Comparison of ENCODE assay signal across 8 mouse cellular contexts in genomic region chr17:32113255-32113522, GRCm38 (mm10). TPM values are rescaled to one million over a fixed set of nuclear protein-coding genes. Genes with fewer than 3 reads are reported as not detected.
DNase-seq lines count a peak whose midpoint lies in the region; ATAC-seq and TF ChIP-seq lines count a peak whose summit lies in the region.

No protein-coding gene starts in this region.

- DNase-seq in heart, postnatal 25 days (ENCODE audit: low spot score): no peak
- peak; percentile 37 for DNase-seq in embryo, embryonic 10.5 days (ENCODE audit: low spot score)
- DNase-seq in midbrain, postnatal 0 days (ENCODE audit: low spot score): no peak
- DNase-seq in gastrocnemius, postnatal 10 days: no peak
- DNase-seq in right cerebral cortex, adult 18-20 months: no peak
- DNase-seq in kidney, adult 9 months: no peak

- H3K27ac ChIP-seq in heart, embryonic 16.5 days (ENCODE audit: low read length): no peak overlapping the region
- no peak overlapping the region for H3K27ac ChIP-seq in intestine, embryonic 15.5 days
- H3K27ac ChIP-seq in midbrain, postnatal 0 days (ENCODE audit: low read depth, low read length): peak overlapping the region; percentile 71

- H3K4me1 ChIP-seq in heart, embryonic 16.5 days (ENCODE audit: control insufficient read depth, insufficient read depth, low read length): peaks cover 27% of the 10 kb centered on the region
- H3K4me1 ChIP-seq in intestine, embryonic 15.5 days (replicated peaks): peaks cover 30% of the 10 kb centered on the region
- H3K4me1 ChIP-seq in midbrain, postnatal 0 days (ENCODE audit: insufficient read depth, low read length): peaks cover 4% of the 10 kb centered on the region; the same call in 1 of the 2 replicates

- H3K36me3 ChIP-seq in heart, embryonic 16.5 days (ENCODE audit: control insufficient read depth, insufficient read depth): no peaks in the 10 kb centered on the region
- no peaks in the 10 kb centered on the region for H3K36me3 ChIP-seq in intestine, embryonic 15.5 days
- no peaks in the 10 kb centered on the region for H3K36me3 ChIP-seq in midbrain, postnatal 0 days (ENCODE audit: insufficient read depth, low read length)

- no peak for TF ChIP-seq CTCF in midbrain, postnatal 0 days (IDR thresholded peaks at IDR 0.05)

- H3K4me3 ChIP-seq in heart, embryonic 16.5 days (ENCODE audit: low read length): peak overlapping the region; percentile 63
- H3K4me3 ChIP-seq in intestine, embryonic 15.5 days (replicated peaks): peak overlapping the region; percentile 48
- peak overlapping the region; percentile 61 for H3K4me3 ChIP-seq in midbrain, postnatal 0 days (ENCODE audit: low read depth, low read length)

- ATAC-seq in heart, embryonic 16.5 days (replicated peaks; ENCODE audit: extremely low read depth, insufficient read depth, low FRiP score): no peak
- ATAC-seq in intestine, embryonic 15.5 days: 0 out of 2 replicates have a peak, but pooled peaks have one; percentile 15
- ATAC-seq in midbrain, postnatal 0 days (ENCODE audit: low FRiP score): peak; percentile 18; the same call in 1 of the 2 replicates

- no peaks in the 10 kb centered on the region; the same call in 1 of the 2 replicates for H3K27me3 ChIP-seq in heart, embryonic 16.5 days (ENCODE audit: control insufficient read depth, insufficient read depth, low read length)
- no peaks in the 10 kb centered on the region for H3K27me3 ChIP-seq in intestine, embryonic 15.5 days (replicated peaks)
- no peaks in the 10 kb centered on the region for H3K27me3 ChIP-seq in midbrain, postnatal 0 days (ENCODE audit: insufficient read depth, low read length)

- H3K9me3 ChIP-seq in heart, embryonic 16.5 days (replicated peaks; ENCODE audit: control insufficient read depth, low read length): no peaks in the 10 kb centered on the region
- no peaks in the 10 kb centered on the region for H3K9me3 ChIP-seq in intestine, embryonic 15.5 days
- no peaks in the 10 kb centered on the region for H3K9me3 ChIP-seq in midbrain, postnatal 0 days (ENCODE audit: low read length)

- intact Hi-C loops in heart, postnatal 25 days (cut with DNase I): no loop called here

- peak overlapping the region; percentile 77 for H3K9ac ChIP-seq in heart, embryonic 16.5 days (ENCODE audit: low read length)
- H3K9ac ChIP-seq in intestine, embryonic 15.5 days: peak overlapping the region; percentile 40; the same call in 1 of the 2 replicates
- peak overlapping the region; percentile 76 for H3K9ac ChIP-seq in midbrain, postnatal 0 days (replicated peaks; ENCODE audit: low read length, poor library complexity, severe bottlenecking)

- peak overlapping the region; percentile 99 for H3K4me2 ChIP-seq in heart, embryonic 16.5 days (ENCODE audit: low read depth, low read length)
- peak overlapping the region; percentile 98 for H3K4me2 ChIP-seq in intestine, embryonic 15.5 days (replicated peaks)
- peak overlapping the region; percentile 90 for H3K4me2 ChIP-seq in midbrain, postnatal 0 days (ENCODE audit: low read depth, low read length, poor library complexity, severe bottlenecking)

- WGBS in heart, embryonic 16.5 days: 19% methylated on average over 8 of the region's 8 CpGs
- WGBS in intestine, embryonic 15.5 days: 18% methylated on average over 8 of the region's 8 CpGs
- WGBS in midbrain, postnatal 0 days: 8% methylated on average over 8 of the region's 8 CpGs

RNA-seq across cellular contexts. Expression of gene Notch3, which starts 53.5 kb away (rescaled TPM):
- polyA plus RNA-seq in heart, embryonic 16.5 days (2015; fragmentation: Nextera tagmentation; extraction: Ambion mirVana): 8.6 and 8.9 TPM in 2 replicates
- 10 to 100 TPM; 23.4 to 31.1 TPM for total RNA-seq in heart, postnatal 25 days (2021)
- 8.1 and 8.3 TPM in 2 replicates for polyA plus RNA-seq in intestine, embryonic 15.5 days (2015; fragmentation: Nextera tagmentation; extraction: Ambion mirVana)
- total RNA-seq in midbrain, postnatal 0 days (2014; rRNA removed): 42.4 and 43.9 TPM in 2 replicates
- 5.2 and 5.7 TPM in 2 replicates for polyA plus RNA-seq in midbrain, postnatal 0 days (2015; fragmentation: Nextera tagmentation; extraction: Ambion mirVana)
- 10 to 100 TPM; 39.6 to 47.8 TPM for total RNA-seq in gastrocnemius, postnatal 10 days (2021)
